Mouse (Mus musculus): ENCODE measurements around the gene Gm13275. TPM values are rescaled to one million over a fixed set of nuclear protein-coding genes. Genes with fewer than 3 reads are reported as not detected.
"Not testable (repeated sequence)": the region's sequence is repeated elsewhere in the genome, so short reads cannot be mapped to it uniquely, and the experiment has no call there.

Gm13275 gene
- total and polyA plus RNA-seq, 3 experiments = 0.52 TPM; not detected in 2

DNA sequence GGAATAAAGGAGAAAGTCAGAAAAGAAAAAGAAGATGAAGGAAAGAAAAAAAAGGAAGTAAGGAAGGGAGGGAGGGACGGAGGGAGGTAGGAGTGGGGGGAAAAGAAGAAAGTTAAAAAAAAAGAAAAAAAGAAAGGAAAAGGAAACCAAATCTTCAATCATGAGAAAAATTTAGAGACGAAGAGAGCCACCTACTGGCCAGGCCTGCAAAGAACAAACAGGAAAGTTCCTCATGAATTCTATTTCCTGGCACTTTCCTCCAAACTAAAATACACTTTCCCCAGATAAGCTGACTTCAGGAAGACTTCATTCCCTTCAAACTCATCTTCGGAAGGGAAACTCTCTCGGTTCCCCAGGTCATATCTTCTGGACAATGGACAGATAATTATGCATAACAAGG is 36.2 kb downstream of the Gm13275 start (continued):
- TF ChIP-seq MYC (IDR thresholded peaks at IDR 0.05; ENCODE audit: low read depth, low read length) (no peak), KAT2A (conservative IDR thresholded peaks at IDR 0.05; ENCODE audit: low read depth, low read length) (no peak), MEF2A (IDR thresholded peaks at IDR 0.05; ENCODE audit: extremely low read depth, insufficient replicate concordance, low read depth, low read length, poor library complexity, severe bottlenecking) (no peak), GATA1 (IDR thresholded peaks at IDR 0.05; ENCODE audit: low read depth, low read length) (no peak), RAD21 (IDR thresholded peaks at IDR 0.05; ENCODE audit: low read depth, low read length) (peak; percentile 38), ETS1 (IDR thresholded peaks at IDR 0.05; ENCODE audit: low read depth, low read length) (0 out of 2 replicates have a peak, but pooled peaks have one; percentile 9)

GRCm38 (mm10) chr4:88835225-88835624 is 40.9 kb downstream of the Gm13275 start, which contains the start of gene Ifna5:
TSS of gene Ifna5 (plus strand) at chr4:88835525.
- H3K4me1 ChIP-seq (ENCODE audit: control insufficient read depth in 1 of 2, insufficient read depth in 2 of 2, low read length in 2 of 2); H3K4me3 ChIP-seq (ENCODE audit: control insufficient read depth in 1 of 2, insufficient read depth in 1 of 2, low read depth in 2 of 2, low read length in 2 of 2); DNase-seq (ENCODE audit: low read depth, low spot score); H3K27ac ChIP-seq (ENCODE audit: control insufficient read depth, low read depth, low read length); H3K9ac ChIP-seq (ENCODE audit: control insufficient read depth, low read depth, low read length, poor library complexity, severe bottlenecking); H3K79me2 ChIP-seq (ENCODE audit: control insufficient read depth, insufficient read depth, low read length, poor library complexity); H3K36me3 ChIP-seq (ENCODE audit: control insufficient read depth in 1 of 2, insufficient read depth in 2 of 2, low read length in 2 of 2); H3K9me3 ChIP-seq (replicated peaks; ENCODE audit: insufficient read depth, low read length): not testable (repeated sequence)
- H3K27me3 ChIP-seq (ENCODE audit: control insufficient read depth in 1 of 2, insufficient read depth in 2 of 2, low read length in 2 of 2) = peaks cover 11 to 18% of the 10 kb centered on the region in 2 experiments

- Histone ChIP-seq H3K27ac (ENCODE audit: control insufficient read depth, low read depth, low read length) (no peak overlapping the region), H3K9ac (ENCODE audit: control insufficient read depth, low read depth, low read length, poor library complexity, severe bottlenecking) (no peak overlapping the region), H3K9me3 (replicated peaks; ENCODE audit: insufficient read depth, low read length) (no peaks in the 10 kb centered on the region), H3K79me2 (ENCODE audit: control insufficient read depth, insufficient read depth, low read length, poor library complexity) (no peaks in the 10 kb centered on the region), H3K4me3 (ENCODE audit: control insufficient read depth in 1 of 2, insufficient read depth in 1 of 2, low read depth in 2 of 2, low read length in 2 of 2) (no peak overlapping the region), H3K36me3 (ENCODE audit: control insufficient read depth in 1 of 2, insufficient read depth in 2 of 2, low read length in 2 of 2) (no peaks in the 10 kb centered on the region), H3K27me3 (ENCODE audit: control insufficient read depth in 1 of 2, insufficient read depth in 2 of 2, low read length in 2 of 2) (peaks cover 14 to 17% of the 10 kb centered on the region in 2 experiments), H3K4me1 (ENCODE audit: control insufficient read depth in 1 of 2, insufficient read depth in 2 of 2, low read length in 2 of 2) (no peaks in the 10 kb centered on the region; a peak in 1 of 4 replicates)
- DNase-seq (ENCODE audit: low read depth, low spot score) = peak; percentile 46
- TF ChIP-seq SMC3 (IDR thresholded peaks at IDR 0.05; ENCODE audit: low read depth, low read length) = 0 out of 2 replicates have a peak, but pooled peaks have one; percentile 12
- TF ChIP-seq SIN3A (IDR thresholded peaks at IDR 0.05; ENCODE audit: low read length) = no peak
- TF ChIP-seq E2F4 (IDR thresholded peaks at IDR 0.05; ENCODE audit: borderline replicate concordance, low read depth, low read length) = no peak
- peak in 2 of 3 experiments; percentile 65 to 69; a peak in 4 of 6 replicates for TF ChIP-seq CTCF (IDR thresholded peaks at IDR 0.05 in 2 of 3, conservative IDR thresholded peaks at IDR 0.05 in 1 of 3; ENCODE audit: control insufficient read depth in 1 of 3, insufficient read depth in 1 of 3, low read depth in 2 of 3, low read length in 3 of 3, poor library complexity in 1 of 3, severe bottlenecking in 1 of 3)
Measured at GRCm38 (mm10) chr4:88838828-88839227, 44.5 kb downstream of the Gm13275 start.

DNA sequence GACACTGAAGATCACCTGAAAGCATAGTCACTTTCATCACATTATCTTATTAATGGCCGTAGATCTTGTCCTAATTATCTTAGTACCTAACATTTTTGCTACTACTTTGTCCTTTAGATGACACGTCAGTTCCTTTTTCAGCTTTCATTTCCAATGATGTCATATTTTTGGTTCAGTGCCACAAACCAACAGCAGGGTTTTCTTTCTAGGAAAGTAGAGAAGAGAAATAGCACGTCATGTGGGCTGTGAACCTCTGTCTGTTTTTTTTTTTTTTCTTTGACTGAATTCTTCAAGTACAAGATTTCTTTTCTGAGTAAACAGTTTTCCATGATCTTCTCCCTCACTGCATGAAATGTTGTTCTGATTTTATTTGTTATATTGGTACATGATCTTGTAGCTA is 45.8 kb downstream of the Gm13275 start:
- Histone ChIP-seq H3K9ac (ENCODE audit: control insufficient read depth, low read depth, low read length, poor library complexity, severe bottlenecking) (no peak overlapping the region), H3K9me3 (replicated peaks; ENCODE audit: insufficient read depth, low read length) (no peaks in the 10 kb centered on the region), H3K27me3 (ENCODE audit: control insufficient read depth in 1 of 2, insufficient read depth in 2 of 2, low read length in 2 of 2) (peaks cover 14 to 18% of the 10 kb centered on the region in 2 experiments), H3K79me2 (ENCODE audit: control insufficient read depth, insufficient read depth, low read length, poor library complexity) (no peaks in the 10 kb centered on the region), H3K36me3 (ENCODE audit: control insufficient read depth in 1 of 2, insufficient read depth in 2 of 2, low read length in 2 of 2) (no peaks in the 10 kb centered on the region), H3K4me3 (ENCODE audit: control insufficient read depth in 1 of 2, insufficient read depth in 1 of 2, low read depth in 2 of 2, low read length in 2 of 2) (no peak overlapping the region), H3K4me1 (ENCODE audit: control insufficient read depth in 1 of 2, insufficient read depth in 2 of 2, low read length in 2 of 2) (no peaks in the 10 kb centered on the region; a peak in 1 of 4 replicates), H3K27ac (ENCODE audit: control insufficient read depth, low read depth, low read length) (no peak overlapping the region)
- TF ChIP-seq HCFC1 (IDR thresholded peaks at IDR 0.05; ENCODE audit: low read depth, low read length) (no peak), SIN3A (IDR thresholded peaks at IDR 0.05; ENCODE audit: low read length) (no peak), TBP (IDR thresholded peaks at IDR 0.05; ENCODE audit: low read depth, low read length) (no peak), POLR2AphosphoS2 (IDR thresholded peaks at IDR 0.05; ENCODE audit: low read length) (no peak), ELF1 (IDR thresholded peaks at IDR 0.05; ENCODE audit: low read depth, low read length) (no peak), MEF2A (IDR thresholded peaks at IDR 0.05; ENCODE audit: extremely low read depth, insufficient replicate concordance, low read depth, low read length, poor library complexity, severe bottlenecking) (no peak), MYC (IDR thresholded peaks at IDR 0.05; ENCODE audit: low read depth, low read length) (no peak), USF2 (IDR thresholded peaks at IDR 0.05; ENCODE audit: borderline replicate concordance in 1 of 2, insufficient read depth in 1 of 2, low read depth in 1 of 2, low read length in 2 of 2) (no peak), POLR2AphosphoS5 (IDR thresholded peaks at IDR 0.05; ENCODE audit: borderline replicate concordance, low read depth, low read length) (no peak), CTCF (IDR thresholded peaks at IDR 0.05 in 2 of 3, conservative IDR thresholded peaks at IDR 0.05 in 1 of 3; ENCODE audit: control insufficient read depth in 1 of 3, insufficient read depth in 1 of 3, low read depth in 2 of 3, low read length in 3 of 3, poor library complexity in 1 of 3, severe bottlenecking in 1 of 3) (no peak), JUND (IDR thresholded peaks at IDR 0.05; ENCODE audit: low read depth, low read length) (no peak), NELFE (IDR thresholded peaks at IDR 0.05; ENCODE audit: low read depth, low read length) (no peak), CHD1 (IDR thresholded peaks at IDR 0.05; ENCODE audit: low read depth, low read length) (no peak), MXI1 (IDR thresholded peaks at IDR 0.05; ENCODE audit: low read depth, low read length) (no peak)
- DNase-seq (ENCODE audit: low read depth, low spot score) = peak; percentile 32

Data from MEL (cell line).